Mouse (Mus musculus) heart, postnatal 4 days (tissue): ENCODE measurements around the gene Plxna2. TPM values are rescaled to one million over a fixed set of nuclear protein-coding genes. Genes with fewer than 3 reads are reported as not detected.

Source experiments
- DNase-seq: peaks from one replicate; pipeline ENCODE4 v3.0.0; 2021
- total RNA-seq, 2 experiments: library from RNA; stranded (reverse); gene quantifications; 2 replicates each; pipeline ENCODE4 v1.2.3; 2021

Gene Plxna2
- total RNA-seq, 2 experiments from 2014 or later: 23.7 to 24.7 TPM

DNA sequence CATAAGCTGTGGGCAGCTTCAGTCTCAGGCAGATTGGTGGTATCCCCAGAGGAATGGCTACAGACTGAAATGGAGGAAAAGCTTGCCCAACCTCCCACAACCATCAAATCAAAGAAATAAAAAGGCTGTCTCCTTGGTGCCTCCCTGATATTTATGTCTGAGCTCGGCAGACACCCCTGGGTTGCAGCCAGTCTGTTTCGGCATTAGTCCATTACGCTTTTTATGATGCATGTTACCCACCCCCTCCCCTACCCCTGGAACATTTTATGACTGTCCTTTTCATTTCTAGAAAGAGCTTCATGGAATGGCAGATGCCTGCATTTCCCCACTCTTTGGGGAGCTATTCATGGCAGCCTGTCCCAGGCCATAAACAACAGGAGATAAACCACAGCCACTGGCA lies 47.7 kb downstream of the Plxna2 start:
- no peak for DNase-seq

GRCm38 (mm10) chr1:194671783-194672524 lies 53.9 kb downstream of the Plxna2 start:
- no peak for DNase-seq

GRCm38 (mm10) chr1:194672525-194672894 lies 54.5 kb downstream of the Plxna2 start:
- DNase-seq: no peak

DNA sequence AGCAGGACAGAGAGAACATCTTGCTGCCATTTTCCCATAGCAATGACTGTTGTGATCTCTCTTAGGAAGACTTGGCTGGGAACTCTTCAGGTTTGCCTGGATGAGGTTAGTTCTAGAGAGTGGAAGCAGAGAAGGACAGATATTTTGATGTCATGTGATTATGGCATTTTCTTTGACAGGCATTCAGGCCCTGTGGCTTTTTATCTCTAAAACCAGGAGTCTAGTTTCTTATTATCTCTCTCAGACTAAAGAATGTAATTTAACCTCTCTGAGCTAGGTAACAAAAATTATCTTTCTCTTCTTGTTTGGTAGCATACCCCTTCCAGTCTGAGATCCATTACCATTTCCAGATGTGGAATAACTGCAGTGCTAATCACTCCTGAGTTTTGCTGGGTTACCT lies 55.2 kb downstream of the Plxna2 start:
- DNase-seq: no peak

DNA sequence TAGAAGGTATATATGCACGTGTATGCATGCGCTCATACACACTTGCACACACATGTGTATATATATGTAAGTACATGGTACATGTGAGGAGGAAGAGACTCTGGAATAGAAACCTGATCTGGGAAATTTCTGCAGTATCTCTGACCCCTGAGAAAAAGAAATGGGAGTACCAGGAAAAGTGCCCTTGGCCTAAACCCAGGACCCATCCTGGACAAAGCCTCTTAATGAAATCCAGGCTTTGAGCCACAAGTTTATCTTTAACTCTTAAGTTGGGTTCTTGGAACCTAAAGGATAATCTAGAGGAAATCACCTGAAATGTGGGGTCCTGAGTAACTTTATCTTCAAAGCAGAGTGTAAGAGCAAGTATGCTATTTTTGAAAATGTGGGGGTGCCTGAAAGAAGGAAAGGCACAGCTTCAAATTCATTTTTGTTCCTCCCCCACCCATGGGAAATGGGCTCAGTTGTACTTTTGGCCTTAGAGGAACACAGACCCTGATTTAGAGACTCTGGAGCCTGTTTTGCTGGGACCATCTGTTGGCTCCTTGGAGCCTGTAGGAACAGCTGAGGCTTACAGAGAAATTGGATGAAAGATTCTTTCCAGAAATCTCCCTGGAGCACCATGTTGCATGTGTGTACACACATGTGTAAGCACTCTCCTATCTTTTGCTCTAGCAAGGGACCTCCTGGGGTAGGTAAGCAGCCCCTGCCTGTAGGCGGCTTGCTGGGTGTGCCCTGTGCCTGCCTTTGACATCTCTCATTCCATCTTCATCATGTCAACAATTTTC lies 57.3 kb downstream of the Plxna2 start:
- DNase-seq: no peak

DNA sequence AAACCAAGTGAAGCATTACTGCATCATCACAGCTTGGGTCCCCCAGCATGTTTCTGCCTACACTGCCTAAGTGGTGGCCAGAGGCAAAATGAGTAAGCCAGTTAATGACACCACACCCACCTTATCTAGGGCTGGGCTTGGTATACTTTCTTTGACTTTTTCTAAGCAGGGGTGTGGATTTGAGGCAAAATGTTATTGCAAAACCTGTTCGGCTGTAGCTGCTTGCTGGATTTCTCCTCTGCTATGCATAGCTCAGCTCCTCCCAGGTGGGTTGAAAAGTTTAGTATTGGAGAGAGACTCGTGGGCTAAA lies 57.8 kb downstream of the Plxna2 start:
- DNase-seq: no peak

DNA sequence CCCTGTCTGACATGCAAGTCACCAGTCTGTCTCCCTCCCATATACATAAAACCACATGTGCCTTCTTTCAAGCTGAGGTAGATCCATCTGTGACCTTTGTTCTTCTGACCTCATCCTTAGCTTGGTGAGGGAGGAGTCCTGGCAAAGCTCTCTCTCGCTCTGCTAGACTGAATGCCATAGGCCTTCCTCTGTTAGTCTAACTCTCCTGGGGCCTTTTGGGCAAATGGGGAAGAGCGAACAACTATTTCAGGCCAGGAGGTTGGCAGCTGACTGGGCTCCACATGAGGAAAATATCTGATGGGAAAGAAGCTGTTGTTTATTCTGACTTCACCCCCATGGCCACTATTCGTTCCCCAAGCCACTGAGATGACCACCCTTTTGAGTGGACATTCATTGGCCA lies 59.9 kb downstream of the Plxna2 start:
- DNase-seq: peak; percentile 26

GRCm38 (mm10) chr1:194679147-194679546 lies 61.1 kb downstream of the Plxna2 start:
- no peak for DNase-seq

DNA sequence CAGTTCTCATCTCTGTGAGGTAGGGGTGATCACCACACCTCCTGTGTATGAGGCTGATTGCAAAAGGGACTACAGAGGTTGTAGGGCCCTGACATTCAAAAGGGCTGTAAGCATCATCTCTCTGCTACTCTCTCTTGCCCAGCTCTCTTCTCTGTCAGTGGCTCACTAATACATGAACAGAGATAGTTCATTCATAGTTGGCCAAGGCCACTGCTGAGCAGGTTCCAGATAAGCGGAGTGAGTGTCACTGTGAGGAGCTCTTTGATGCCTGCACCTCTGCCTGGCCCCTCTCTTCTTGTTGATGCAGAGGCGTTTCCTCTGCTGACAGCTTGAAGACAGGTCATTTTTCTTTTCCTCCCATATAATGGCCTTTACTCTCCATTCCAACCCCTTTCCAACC lies 62.1 kb downstream of the Plxna2 start:
- DNase-seq: no peak

- DNase-seq: peak; percentile 52
Measured at GRCm38 (mm10) chr1:194682021-194682420, 64.0 kb downstream of the Plxna2 start.

DNA sequence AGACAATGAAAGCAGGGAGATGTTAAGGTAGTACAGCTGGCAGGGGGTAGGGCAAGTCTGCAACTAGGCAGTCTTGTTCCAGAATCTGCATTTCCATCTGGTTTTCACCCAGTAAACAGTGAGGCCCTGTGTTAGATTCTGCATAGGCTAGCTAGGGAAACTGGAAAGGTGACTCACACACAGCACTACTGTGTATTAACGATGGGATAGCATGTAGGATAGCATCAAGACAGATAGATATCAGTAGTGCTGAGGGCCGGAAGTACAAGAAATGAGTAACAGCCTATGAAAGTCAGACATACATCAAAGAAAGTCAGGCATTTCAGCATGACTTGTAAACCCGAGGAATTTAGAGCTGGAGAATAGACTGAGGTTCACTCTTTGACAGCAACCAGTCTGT lies 65.1 kb downstream of the Plxna2 start:
- DNase-seq: no peak

DNA sequence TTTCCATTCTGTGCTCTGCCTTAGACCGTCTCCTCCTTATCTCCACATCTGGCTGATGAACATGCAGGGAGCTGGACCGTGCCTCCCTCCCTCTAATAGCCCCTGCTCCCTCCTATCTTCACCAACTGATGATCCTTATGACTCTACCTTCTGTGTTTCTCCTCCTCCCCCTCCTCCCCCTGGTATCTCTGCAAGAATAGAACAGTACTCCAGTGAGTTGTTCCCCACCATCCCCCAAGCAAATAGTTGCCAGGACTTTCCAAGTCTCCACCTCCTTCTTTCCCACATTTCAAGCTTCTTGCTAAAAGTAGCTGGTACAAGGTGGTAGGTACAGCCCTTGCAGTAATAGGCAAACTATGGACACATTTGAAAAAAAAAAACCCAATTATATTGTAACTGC lies 67.9 kb downstream of the Plxna2 start:
- DNase-seq: no peak

DNA sequence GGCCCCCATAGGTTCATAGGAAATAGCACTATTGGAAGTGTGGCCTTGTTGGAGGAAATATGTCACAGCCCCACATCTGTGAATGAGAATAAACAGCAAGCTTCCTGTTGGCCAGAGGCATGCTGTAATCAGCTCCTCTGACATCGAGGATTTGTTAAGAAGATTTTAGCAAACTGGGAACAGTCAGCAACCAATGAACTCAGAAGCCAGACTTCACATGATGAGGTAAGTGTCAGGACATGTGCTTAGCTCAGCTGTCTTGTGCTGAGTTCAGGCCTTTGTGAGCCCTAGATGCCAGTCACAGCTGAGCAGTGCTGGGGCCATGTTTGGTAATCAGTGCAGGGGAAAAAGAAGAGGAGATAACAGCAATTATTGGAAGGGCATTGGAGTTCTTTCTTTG lies 69.7 kb downstream of the Plxna2 start:
- peak; percentile 27 for DNase-seq

- no peak for DNase-seq
Measured at GRCm38 (mm10) chr1:194688161-194688560, 70.1 kb downstream of the Plxna2 start.

- DNase-seq: no peak
Measured at GRCm38 (mm10) chr1:194693063-194693462, 75.0 kb downstream of the Plxna2 start.

GRCm38 (mm10) chr1:194693488-194693887 lies 75.5 kb downstream of the Plxna2 start:
- no peak for DNase-seq

GRCm38 (mm10) chr1:194694805-194695204 lies 76.8 kb downstream of the Plxna2 start:
- DNase-seq: no peak

GRCm38 (mm10) chr1:194697439-194697838 lies 79.4 kb downstream of the Plxna2 start:
- no peak for DNase-seq

DNA sequence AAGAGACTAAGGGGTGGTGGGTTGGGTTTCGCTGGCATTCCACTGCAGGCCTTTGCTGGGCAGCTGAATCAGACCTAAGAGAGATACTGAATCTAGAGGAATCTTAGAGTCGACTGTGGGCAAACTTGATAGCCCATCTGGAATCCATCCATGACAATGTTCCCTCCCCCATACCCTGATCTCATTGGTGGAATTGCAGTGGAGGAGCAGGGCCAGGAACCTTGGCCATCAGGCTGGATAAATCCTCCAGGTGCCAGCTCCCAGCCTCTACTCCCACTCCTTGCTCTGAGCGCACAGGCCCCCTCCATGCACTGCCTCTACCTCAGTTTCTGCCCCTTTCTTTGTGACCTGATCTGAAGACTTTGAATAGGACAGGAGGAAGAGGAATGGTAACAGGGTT lies 81.3 kb downstream of the Plxna2 start:
- DNase-seq: no peak

DNA sequence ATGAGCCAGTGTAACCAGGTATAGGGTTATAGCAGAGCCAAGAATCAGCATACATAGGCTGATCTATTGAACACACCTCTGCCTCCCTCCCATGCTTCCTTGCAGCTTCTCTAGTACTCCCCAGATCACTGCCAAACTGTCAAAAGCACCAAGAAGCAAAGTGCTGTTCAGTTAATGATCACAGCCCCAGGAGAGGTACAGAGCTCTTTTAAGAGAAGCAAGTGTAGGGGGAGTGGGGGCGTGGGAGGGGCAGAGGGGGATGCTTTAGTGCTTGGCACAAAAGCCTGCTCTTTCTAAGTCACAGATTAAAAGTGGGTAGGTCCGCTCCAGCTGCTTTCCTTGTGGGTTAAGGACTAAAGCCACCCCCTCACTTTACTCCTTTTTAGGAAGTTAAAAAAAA lies 85.2 kb downstream of the Plxna2 start:
- DNase-seq: no peak

- DNase-seq: peak; percentile 23
Measured at GRCm38 (mm10) chr1:194704171-194704855, 86.3 kb downstream of the Plxna2 start.

- DNase-seq: no peak
Measured at GRCm38 (mm10) chr1:194706566-194706965, 88.5 kb downstream of the Plxna2 start.

DNA sequence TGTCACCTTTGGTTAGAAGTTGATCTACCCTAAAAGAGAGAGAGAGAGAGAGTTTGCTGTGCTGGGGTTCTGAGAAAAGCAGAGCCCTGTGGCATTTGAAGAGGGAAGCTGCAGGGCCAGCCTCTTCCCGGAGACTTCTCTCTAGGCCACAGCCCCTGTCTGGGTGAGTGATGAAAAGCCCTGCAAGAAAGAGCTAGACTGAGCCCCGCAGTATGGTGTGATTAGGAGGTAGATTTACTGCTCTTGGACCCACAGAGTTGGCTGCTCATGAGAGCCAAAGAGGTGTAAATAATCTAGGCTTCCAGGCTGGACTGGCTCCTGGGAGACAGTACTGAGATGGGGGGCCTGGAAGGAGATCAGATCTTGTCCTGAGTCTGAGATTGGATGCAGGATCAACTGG lies 94.4 kb downstream of the Plxna2 start:
- no peak for DNase-seq
